7 mouse cellular contexts compared by ENCODE assay signal in the genomic region with DNA sequence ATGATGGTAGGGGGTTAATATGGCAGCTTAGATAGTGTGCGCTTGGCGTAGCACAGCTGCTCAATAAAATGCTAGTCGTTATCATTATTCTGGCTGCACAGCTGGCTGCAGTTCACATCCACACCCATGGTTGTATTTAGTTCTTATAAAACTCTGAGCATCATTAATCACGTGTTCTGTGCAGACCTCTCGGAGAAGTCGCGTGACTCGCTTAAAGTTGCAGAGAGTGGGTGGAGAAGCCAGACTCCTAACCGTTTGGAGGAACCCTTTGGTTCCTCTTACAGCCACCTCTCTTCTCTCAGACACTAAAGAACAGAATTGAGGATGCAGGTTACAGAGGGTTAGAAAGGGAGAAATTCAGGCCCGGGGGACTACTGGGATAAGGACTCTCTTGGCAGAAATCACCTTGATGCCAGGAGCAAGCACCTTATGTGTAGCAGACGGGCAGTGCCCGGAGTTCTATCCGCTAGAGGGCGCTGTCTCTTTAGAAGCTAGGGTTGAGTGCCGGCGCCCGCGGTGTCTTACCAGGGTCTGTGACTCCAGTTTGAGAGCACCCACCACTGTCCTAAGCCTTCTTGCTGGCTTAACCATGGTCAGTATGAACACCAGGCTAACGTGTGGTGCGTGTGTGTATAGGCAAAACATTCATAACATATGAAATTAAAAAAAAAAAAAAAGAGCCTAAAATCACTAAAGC. TPM values are rescaled to one million over a fixed set of nuclear protein-coding genes. Genes with fewer than 3 reads are reported as not detected.
DNase-seq lines count a peak whose midpoint lies in the region; ATAC-seq and TF ChIP-seq lines count a peak whose summit lies in the region.

No protein-coding gene starts in this region.

- H3K4me1 ChIP-seq in limb, embryonic 10.5 days, result peaks cover 20% of the 10 kb centered on the region
- H3K4me1 ChIP-seq in midbrain, embryonic 14.5 days (ENCODE audit: control insufficient read depth, insufficient read depth, low read length), result 0 out of 2 replicates have a peak, but pooled peaks cover 3% of the 10 kb centered on the region
- no peaks in the 10 kb centered on the region; the same call in 1 of the 2 replicates for H3K4me1 ChIP-seq in spleen, adult 2 months (ENCODE audit: control insufficient read depth, insufficient read depth, insufficient read length)

- TF ChIP-seq POLR2A in spleen, adult 2 months (IDR thresholded peaks at IDR 0.05; ENCODE audit: low read depth, low read length), result no peak

- no peaks in the 10 kb centered on the region for H3K36me3 ChIP-seq in limb, embryonic 10.5 days
- no peaks in the 10 kb centered on the region for H3K36me3 ChIP-seq in midbrain, embryonic 14.5 days (ENCODE audit: control insufficient read depth, insufficient read depth, low read length)
- no peaks in the 10 kb centered on the region for H3K36me3 ChIP-seq in spleen, adult 2 months (ENCODE audit: control insufficient read depth, insufficient read depth, low read length)

- WGBS in limb, embryonic 10.5 days, result 44% methylated on average over 20 of the region's 20 CpGs
- WGBS in midbrain, embryonic 14.5 days, result 47% methylated on average over 20 of the region's 20 CpGs
- whole genome bisulfite sequencing in spleen, adult 2 months, result 24% methylated on average over 20 of the region's 20 CpGs

- peak; percentile 82 to 86 for DNase-seq in adrenal gland, adult 18-20 months (ENCODE audit: low spot score in 2 of 2)
- peak; percentile 23 for DNase-seq in gonadal fat pad, adult 2 months (ENCODE audit: low read depth)
- DNase-seq in kidney, adult 11 months, result peak; percentile 82
- peak; percentile 84 for DNase-seq in limb, embryonic 10.5 days (ENCODE audit: low spot score)
- peak; percentile 82 for DNase-seq in midbrain, embryonic 14.5 days
- peak; percentile 37 to 75 for DNase-seq in spleen, adult 2 months (ENCODE audit: low read depth in 1 of 2, low spot score in 2 of 2)

- peaks cover 25% of the 10 kb centered on the region for H3K27me3 ChIP-seq in limb, embryonic 10.5 days (ENCODE audit: low read depth, poor library complexity, severe bottlenecking)
- H3K27me3 ChIP-seq in midbrain, embryonic 14.5 days (ENCODE audit: control insufficient read depth, insufficient read depth, low read length), result no peaks in the 10 kb centered on the region
- no peaks in the 10 kb centered on the region for H3K27me3 ChIP-seq in spleen, adult 2 months (ENCODE audit: control insufficient read depth, insufficient read depth, low read length)

- H3K27ac ChIP-seq in limb, embryonic 10.5 days, result no peak overlapping the region
- no peak overlapping the region for H3K27ac ChIP-seq in midbrain, embryonic 14.5 days (replicated peaks; ENCODE audit: low read depth, low read length)
- H3K27ac ChIP-seq in spleen, adult 2 months (ENCODE audit: insufficient read depth, low read length), result no peak overlapping the region

- no peaks in the 10 kb centered on the region for H3K9me3 ChIP-seq in limb, embryonic 10.5 days (replicated peaks)
- no peaks in the 10 kb centered on the region for H3K9me3 ChIP-seq in midbrain, embryonic 14.5 days (ENCODE audit: control insufficient read depth, low read length)

- peak; percentile 80 for ATAC-seq in common myeloid progenitor, adult 5-6 weeks (replicated peaks; ENCODE audit: low read depth, poor library complexity, severe bottlenecking)
- no peak for ATAC-seq in midbrain, embryonic 14.5 days (ENCODE audit: low FRiP score, low TSS enrichment)

- 0 out of 2 replicates have a peak overlapping the region, but pooled peaks have one; percentile 17 for H3K4me2 ChIP-seq in midbrain, embryonic 14.5 days (ENCODE audit: low read length)

- no peak overlapping the region for H3K9ac ChIP-seq in midbrain, embryonic 14.5 days (replicated peaks; ENCODE audit: low read length)

- H3K4me3 ChIP-seq in limb, embryonic 10.5 days, result no peak overlapping the region
- H3K4me3 ChIP-seq in midbrain, embryonic 14.5 days (replicated peaks; ENCODE audit: low read depth, low read length), result no peak overlapping the region
- H3K4me3 ChIP-seq in spleen, adult 2 months (ENCODE audit: extremely low read depth, insufficient read depth, insufficient read length), result no peak overlapping the region

- peak; percentile 76 for TF ChIP-seq CTCF in spleen, adult 2 months (IDR thresholded peaks at IDR 0.05; ENCODE audit: extremely low read depth, insufficient read depth, insufficient read length, insufficient replicate concordance)

RNA-seq across cellular contexts. Expression of a gene that starts 16.5 kb away (rescaled TPM):
- under 1 TPM in 1 of 2 experiments, not detected in 1; 0.99 TPM for total RNA-seq in adrenal gland, adult 18-20 months (2021)
- 0.50 and 1.5 TPM in 2 replicates for total RNA-seq in common myeloid progenitor, adult 5-6 weeks (2017)
- 49.3 and 91.8 TPM in 2 replicates for polyA plus RNA-seq in gonadal fat pad, adult 2 months (2012; rRNA removed)
- polyA plus RNA-seq in limb, embryonic 10.5 days (2016; fragmentation: Nextera tagmentation; extraction: Ambion mirVana), result not detected in 2 replicates
- 0.16 TPM in 1 of 2 replicates, not detected in the other for polyA plus RNA-seq in midbrain, embryonic 14.5 days (2014; fragmentation: Nextera tagmentation; extraction: Ambion mirVana)
- polyA plus RNA-seq in spleen, adult 2 months (2012; rRNA removed), result 0.11 TPM in 1 of 2 replicates, not detected in the other

RNA-seq across cellular contexts. Expression of a gene that starts 16.6 kb away (rescaled TPM):
- under 1 TPM; 0.36 to 0.54 TPM for total RNA-seq in adrenal gland, adult 18-20 months (2021)
- not detected in 2 replicates for total RNA-seq in common myeloid progenitor, adult 5-6 weeks (2017)
- polyA plus RNA-seq in gonadal fat pad, adult 2 months (2012; rRNA removed), result 0.53 and 0.82 TPM in 2 replicates
- polyA plus RNA-seq in limb, embryonic 10.5 days (2016; fragmentation: Nextera tagmentation; extraction: Ambion mirVana), result 0.13 TPM in 1 of 2 replicates, not detected in the other
- 0.39 and 0.46 TPM in 2 replicates for polyA plus RNA-seq in midbrain, embryonic 14.5 days (2014; fragmentation: Nextera tagmentation; extraction: Ambion mirVana)
- polyA plus RNA-seq in spleen, adult 2 months (2012; rRNA removed), result 3.2 and 3.8 TPM in 2 replicates

Comparison
In these comparisons a context has a peak if more than half of its experiments do, and no peak if none do; other contexts are left out.
1. DNase-seq: peak in every context shown above with its lines; median percentile 84 in adrenal gland, adult 18-20 months; 84 in limb, embryonic 10.5 days; 82 in kidney, adult 11 months; 82 in midbrain, embryonic 14.5 days; 56 in spleen, adult 2 months; 23 in gonadal fat pad, adult 2 months.
2. RNA of a gene that starts 16.5 kb away (polyA plus RNA-seq): 49.3 to 91.8 TPM in gonadal fat pad, adult 2 months; 0.16 TPM in midbrain, embryonic 14.5 days, 0.11 TPM in spleen, adult 2 months and not detected in limb, embryonic 10.5 days; every median in the first group is over 10 times any median in the second.